Comparison of ENCODE assay signal across 11 mouse cellular contexts in the genomic region with DNA sequence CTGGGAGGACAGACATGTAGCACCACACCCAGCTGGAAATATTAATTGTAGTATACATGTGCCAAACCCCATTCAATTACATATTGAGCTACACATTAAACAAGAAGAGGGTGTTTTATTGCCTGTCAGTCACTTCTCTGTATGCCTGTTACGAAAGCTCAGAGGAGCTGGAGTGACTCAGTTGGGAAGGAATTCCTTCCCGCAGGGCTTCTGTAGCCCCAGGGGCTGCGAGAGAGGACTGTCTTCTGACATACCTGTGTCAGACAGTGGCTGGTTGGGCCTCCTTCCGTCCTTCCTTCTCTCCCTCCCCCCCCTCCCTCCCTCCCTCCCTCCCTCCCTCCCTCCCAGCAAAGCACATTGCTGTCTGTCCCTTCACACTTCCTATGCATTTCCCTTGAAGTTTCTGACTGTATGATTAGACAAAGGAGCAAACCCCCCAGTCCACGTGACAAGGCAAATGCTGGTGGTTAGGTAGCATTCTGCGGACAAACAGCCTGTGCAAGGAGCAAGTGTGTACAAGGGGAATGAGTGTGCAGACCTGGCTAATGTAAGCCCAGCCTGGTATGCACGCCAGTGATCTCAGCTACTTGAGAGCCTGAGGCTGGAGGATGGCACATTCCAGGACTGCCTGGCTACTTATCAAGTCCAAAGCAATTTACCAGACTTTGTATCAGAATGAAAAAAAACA. TPM values are rescaled to one million over a fixed set of nuclear protein-coding genes. Genes with fewer than 3 reads are reported as not detected.
DNase-seq lines count a peak whose midpoint lies in the region; ATAC-seq and TF ChIP-seq lines count a peak whose summit lies in the region.
"Had no signal": no experiment of that assay in that cellular context is flagged by ENCODE, and none has a peak within 500 bp of the region (broad histone marks: within the 10 kb centered on the region; RNA-seq: fewer than 3 reads in every experiment).

No protein-coding gene starts in this region.

- peak; percentile 61 for ATAC-seq in heart, embryonic 16.5 days (replicated peaks; ENCODE audit: extremely low read depth, insufficient read depth, low FRiP score)
- ATAC-seq in forebrain, embryonic 12.5 days (ENCODE audit: low FRiP score): no peak
- peak; percentile 35 for ATAC-seq in liver, postnatal 0 days

- no peaks in the 10 kb centered on the region for H3K9me3 ChIP-seq in heart, embryonic 16.5 days (replicated peaks; ENCODE audit: control insufficient read depth, low read length)
- no peaks in the 10 kb centered on the region for H3K9me3 ChIP-seq in ES-E14 (ENCODE audit: control insufficient read depth, insufficient read depth, low read depth, low read length)
- no peaks in the 10 kb centered on the region for H3K9me3 ChIP-seq in forebrain, embryonic 12.5 days
- H3K9me3 ChIP-seq in liver, postnatal 0 days (ENCODE audit: low read length): no peaks in the 10 kb centered on the region

- 0 out of 2 replicates have a peak overlapping the region, but pooled peaks have one; percentile 20 for H3K4me2 ChIP-seq in heart, embryonic 16.5 days (ENCODE audit: low read depth, low read length)
- H3K4me2 ChIP-seq in forebrain, embryonic 12.5 days: no peak overlapping the region
- no peak overlapping the region for H3K4me2 ChIP-seq in liver, postnatal 0 days (ENCODE audit: low read depth, low read length)

- no peaks in the 10 kb centered on the region for H3K27me3 ChIP-seq in heart, embryonic 16.5 days (ENCODE audit: control insufficient read depth, insufficient read depth, low read length)
- no peaks in the 10 kb centered on the region for H3K27me3 ChIP-seq in forebrain, embryonic 12.5 days
- H3K27me3 ChIP-seq in liver, postnatal 0 days (ENCODE audit: insufficient read depth, low read length): no peaks in the 10 kb centered on the region

- H3K27ac ChIP-seq in heart, embryonic 16.5 days (ENCODE audit: low read length): peak overlapping the region; percentile 30; the same call in 1 of the 2 replicates
- H3K27ac ChIP-seq in ES-E14 (ENCODE audit: insufficient read depth, low read depth, low read length, poor library complexity, severe bottlenecking): peak overlapping the region; percentile 74
- peak overlapping the region; percentile 31; the same call in 1 of the 2 replicates for H3K27ac ChIP-seq in forebrain, embryonic 12.5 days
- H3K27ac ChIP-seq in liver, postnatal 0 days (ENCODE audit: low read depth): no peak overlapping the region; the same call in 1 of the 2 replicates

- no peak for TF ChIP-seq CTCF in liver, postnatal 0 days (IDR thresholded peaks at IDR 0.05; ENCODE audit: low read depth)

- no peak for TF ChIP-seq EP300 in liver, postnatal 0 days (IDR thresholded peaks at IDR 0.05; ENCODE audit: low read depth)

- H3K4me3 ChIP-seq in heart, embryonic 16.5 days (ENCODE audit: low read length): no peak overlapping the region
- H3K4me3 ChIP-seq in ES-E14 (ENCODE audit: insufficient read depth in 1 of 2, low read depth in 1 of 2, low read length in 2 of 2, poor library complexity in 1 of 2, severe bottlenecking in 1 of 2): no peak overlapping the region
- no peak overlapping the region for H3K4me3 ChIP-seq in forebrain, embryonic 12.5 days (replicated peaks)
- no peak overlapping the region for H3K4me3 ChIP-seq in liver, postnatal 0 days (ENCODE audit: low read depth, low read length)

- no peaks in the 10 kb centered on the region for H3K36me3 ChIP-seq in heart, embryonic 16.5 days (ENCODE audit: control insufficient read depth, insufficient read depth)
- H3K36me3 ChIP-seq in ES-E14 (ENCODE audit: control insufficient read depth, insufficient read depth, low read length, poor library complexity, severe bottlenecking): 0 out of 2 replicates have a peak, but pooled peaks cover 5% of the 10 kb centered on the region
- no peaks in the 10 kb centered on the region for H3K36me3 ChIP-seq in forebrain, embryonic 12.5 days (replicated peaks)
- no peaks in the 10 kb centered on the region; the same call in 1 of the 2 replicates for H3K36me3 ChIP-seq in liver, postnatal 0 days (replicated peaks; ENCODE audit: insufficient read depth, low read length)

- no peak overlapping the region for H3K9ac ChIP-seq in heart, embryonic 16.5 days (ENCODE audit: low read length)
- H3K9ac ChIP-seq in ES-E14 (ENCODE audit: insufficient read depth, low read depth, low read length, poor library complexity, severe bottlenecking): no peak overlapping the region
- no peak overlapping the region for H3K9ac ChIP-seq in forebrain, embryonic 12.5 days
- no peak overlapping the region for H3K9ac ChIP-seq in liver, postnatal 0 days (replicated peaks)

- in situ Hi-C loops in ES-E14 (cut with MboI; ENCODE audit: low sequenced_read_pairs in 2 of 2, unreplicated experiment in 2 of 2): no loop called here

- DNase-seq in heart, adult 8-10 months (ENCODE audit: low spot score): no peak
- peak; percentile 69 for DNase-seq in ES-E14 (ENCODE audit: low read depth, low spot score)
- DNase-seq in liver, postnatal 0 days: no peak
- DNase-seq in spleen, postnatal 4 days (ENCODE audit: low spot score in 2 of 2): no peak
- DNase-seq in adrenal gland, postnatal 14 days: no peak
- DNase-seq in frontal cortex, adult 2 months (ENCODE audit: extremely low spot score in 1 of 2, low spot score in 1 of 2): no peak
- DNase-seq: cerebellum, adult 18-20 months; layer of hippocampus, postnatal 36 days had no signal

- 16% methylated on average over 7 of the region's 7 CpGs for WGBS in heart, embryonic 16.5 days
- 61% methylated on average over 7 of the region's 7 CpGs for WGBS in forebrain, embryonic 12.5 days
- WGBS in liver, postnatal 0 days (ENCODE audit: insufficient replicate concordance): 41% methylated on average over 7 of the region's 7 CpGs

- H3K4me1 ChIP-seq in heart, embryonic 16.5 days (ENCODE audit: control insufficient read depth, insufficient read depth, low read length): peaks cover 13% of the 10 kb centered on the region
- H3K4me1 ChIP-seq in ES-E14 (ENCODE audit: control insufficient read depth in 2 of 2, insufficient read depth in 2 of 2, low read length in 2 of 2, poor library complexity in 1 of 2): peaks cover 0 to 21% of the 10 kb centered on the region in 2 experiments; a peak in 2 of 4 replicates
- H3K4me1 ChIP-seq in forebrain, embryonic 12.5 days: peaks cover 23% of the 10 kb centered on the region
- peaks cover 7% of the 10 kb centered on the region for H3K4me1 ChIP-seq in liver, postnatal 0 days (ENCODE audit: insufficient read depth)

TF ChIP-seq in ES-E14, 5 proteins besides CTCF, POLR2A, EP300 and RAD21:
- TF ChIP-seq HCFC1 (IDR thresholded peaks at IDR 0.05; ENCODE audit: borderline replicate concordance, insufficient read depth, low read length): no peak
- TF ChIP-seq ZC3H11A (IDR thresholded peaks at IDR 0.05; ENCODE audit: borderline replicate concordance, low read depth, low read length): no peak
- TF ChIP-seq ZNF384 (IDR thresholded peaks at IDR 0.05; ENCODE audit: low read depth, low read length): no peak
- TF ChIP-seq MAFK (IDR thresholded peaks at IDR 0.05; ENCODE audit: insufficient read depth, low read depth, low read length): no peak
- no peak for TF ChIP-seq CHD2 (IDR thresholded peaks at IDR 0.05; ENCODE audit: low read depth, low read length)

RNA-seq across cellular contexts. Expression of gene Chst12, which starts 9.6 kb away (rescaled TPM):
- 11.4 and 13.9 TPM in 2 replicates for polyA plus RNA-seq in heart, embryonic 16.5 days (2015; fragmentation: Nextera tagmentation; extraction: Ambion mirVana)
- 1 to 10 TPM; 3.9 to 5.2 (median 4.6) TPM for total RNA-seq in heart, adult 8-10 months (2022)
- total RNA-seq in ES-E14 (2012; rRNA removed): 34.8 and 35.9 TPM in 2 replicates
- polyA plus RNA-seq in forebrain, embryonic 12.5 days (2016; fragmentation: Nextera tagmentation; extraction: Ambion mirVana): 9.7 and 11.1 TPM in 2 replicates
- polyA plus RNA-seq in liver, postnatal 0 days (2015; fragmentation: Nextera tagmentation; extraction: Ambion mirVana): 8.6 and 9.1 TPM in 2 replicates
- total RNA-seq in adrenal gland, postnatal 14 days (2021): 8.3 and 12.9 TPM in 2 replicates
- 18.8 and 22.0 TPM in 2 replicates for polyA plus RNA-seq in frontal cortex, adult 2 months (2012; rRNA removed)

RNA-seq across cellular contexts. Expression of gene Grifin, which starts 49.9 kb away (rescaled TPM):
- polyA plus RNA-seq in heart, embryonic 16.5 days (2015; fragmentation: Nextera tagmentation; extraction: Ambion mirVana): 0.79 and 0.98 TPM in 2 replicates
- not detected for total RNA-seq in heart, adult 8-10 months (2022)
- 0.89 TPM in 1 of 2 replicates, not detected in the other for total RNA-seq in ES-E14 (2012; rRNA removed)
- not detected in 2 replicates for polyA plus RNA-seq in forebrain, embryonic 12.5 days (2016; fragmentation: Nextera tagmentation; extraction: Ambion mirVana)
- not detected in 2 replicates for polyA plus RNA-seq in liver, postnatal 0 days (2015; fragmentation: Nextera tagmentation; extraction: Ambion mirVana)
- not detected in 2 replicates for total RNA-seq in adrenal gland, postnatal 14 days (2021)
- polyA plus RNA-seq in frontal cortex, adult 2 months (2012; rRNA removed): 0.21 and 0.34 TPM in 2 replicates
- polyA plus RNA-seq: heart, postnatal 0 days had no signal
